Mouse (Mus musculus) neural tube, embryonic 12.5 days (tissue): ENCODE data around the gene Zcchc24. TPM values are rescaled to one million over a fixed set of nuclear protein-coding genes. Genes with fewer than 3 reads are reported as not detected.

Experiments
- ATAC-seq: fragments of 200-750 bp; cut with Nextera tagmentation; 2 replicates; pipeline ENCODE4 v1.8.0; 2017; ENCODE audit warnings: low read depth, mild to moderate bottlenecking, moderate TSS enrichment, moderate library complexity; ENCODE audit not compliant: low FRiP score
- H3K27ac ChIP-seq: fragments of 300-500 bp; sonication (generic); 2 replicates; pipeline ENCODE4 v1.5.1; 2016
- H3K27me3 ChIP-seq: fragments of 300-500 bp; sonication (generic); replicated peaks from 2 replicates; pipeline ENCODE4 v1.6.1; 2016; ENCODE audit warnings: mild to moderate bottlenecking
- H3K36me3 ChIP-seq: fragments of 300-500 bp; sonication (generic); 2 replicates; pipeline ENCODE4 v1.6.1; 2016; ENCODE audit warnings: mild to moderate bottlenecking
- H3K4me1 ChIP-seq: fragments of 300-500 bp; sonication (generic); 2 replicates; pipeline ENCODE4 v1.6.1; 2016
- H3K4me2 ChIP-seq: fragments of 300-500 bp; sonication (generic); replicated peaks from 2 replicates; pipeline ENCODE4 v1.6.1; 2016; ENCODE audit warnings: mild to moderate bottlenecking
- H3K4me3 ChIP-seq: fragments of 300-500 bp; sonication (generic); 2 replicates; pipeline ENCODE4 v1.5.1; 2016
- H3K9ac ChIP-seq: fragments of 300-500 bp; sonication (generic); 2 replicates; pipeline ENCODE4 v1.6.1; 2016; ENCODE audit warnings: mild to moderate bottlenecking
- H3K9me3 ChIP-seq: fragments of 300-500 bp; sonication (generic); 2 replicates; pipeline ENCODE4 v1.6.1; 2016; ENCODE audit warnings: mild to moderate bottlenecking
- WGBS: fragments of 180-500 bp; shearing (Covaris S2); methylation state at CpG from one replicate; pipeline ENCODE4 v1.1.7; 2016; 5-methylcytosine and 5-hydroxymethylcytosine counted together
- polyA plus RNA-seq: library from polyadenylated mRNA; unstranded; fragments of >200 nt; fragmentation: Nextera tagmentation; extraction: Ambion mirVana; gene quantifications from 2 replicates; pipeline ENCODE4 v1.2.1, GENCODE M21; 2016

Zcchc24 gene
- polyA plus RNA-seq, 1 experiment from 2014 or later: 22.2 TPM

DNA sequence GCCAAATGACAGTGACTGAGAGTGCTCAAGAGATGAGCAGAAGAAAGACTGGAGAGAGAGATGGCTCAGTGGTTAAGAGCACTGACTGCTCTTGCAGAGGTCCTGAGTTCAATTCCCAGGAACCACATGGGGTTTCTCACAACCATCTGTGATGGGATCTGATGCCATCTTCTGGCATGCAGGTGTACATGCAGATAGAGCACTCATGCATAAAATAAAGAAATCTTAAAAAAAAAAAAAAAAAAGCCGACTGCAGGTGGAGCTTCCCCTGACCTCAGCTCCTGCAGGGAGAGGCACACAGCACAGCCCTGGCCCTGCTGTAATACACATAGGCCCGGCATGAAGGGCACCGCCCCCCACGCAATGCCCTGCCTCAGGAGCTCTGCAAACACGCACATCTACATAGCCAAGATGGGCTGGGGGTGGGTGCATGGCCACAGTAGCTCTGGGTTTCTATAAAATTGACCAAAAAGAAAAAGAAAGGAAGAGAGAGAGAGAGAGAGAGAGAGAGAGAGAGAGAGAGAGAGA, 26.9 kb downstream of the Zcchc24 start:
- peaks cover 3% of the 10 kb centered on the region; the same call in 1 of the 2 replicates for H3K36me3 ChIP-seq
- no peak overlapping the region for H3K27ac ChIP-seq
- no peak overlapping the region for H3K4me2 ChIP-seq
- no peaks in the 10 kb centered on the region for H3K27me3 ChIP-seq
- no peaks in the 10 kb centered on the region for H3K9me3 ChIP-seq
- no peak overlapping the region for H3K4me3 ChIP-seq
- H3K9ac ChIP-seq: no peak overlapping the region
- 62% methylated on average over 5 of the region's 5 CpGs for WGBS
- H3K4me1 ChIP-seq: peaks cover 26% of the 10 kb centered on the region
- no peak for ATAC-seq

- WGBS: 77% methylated on average over 3 of the region's 3 CpGs
- no peak overlapping the region for H3K4me2 ChIP-seq
- no peak for ATAC-seq
Measured at GRCm38 (mm10) chr14:25741211-25741610, 27.6 kb downstream of the Zcchc24 start.

DNA sequence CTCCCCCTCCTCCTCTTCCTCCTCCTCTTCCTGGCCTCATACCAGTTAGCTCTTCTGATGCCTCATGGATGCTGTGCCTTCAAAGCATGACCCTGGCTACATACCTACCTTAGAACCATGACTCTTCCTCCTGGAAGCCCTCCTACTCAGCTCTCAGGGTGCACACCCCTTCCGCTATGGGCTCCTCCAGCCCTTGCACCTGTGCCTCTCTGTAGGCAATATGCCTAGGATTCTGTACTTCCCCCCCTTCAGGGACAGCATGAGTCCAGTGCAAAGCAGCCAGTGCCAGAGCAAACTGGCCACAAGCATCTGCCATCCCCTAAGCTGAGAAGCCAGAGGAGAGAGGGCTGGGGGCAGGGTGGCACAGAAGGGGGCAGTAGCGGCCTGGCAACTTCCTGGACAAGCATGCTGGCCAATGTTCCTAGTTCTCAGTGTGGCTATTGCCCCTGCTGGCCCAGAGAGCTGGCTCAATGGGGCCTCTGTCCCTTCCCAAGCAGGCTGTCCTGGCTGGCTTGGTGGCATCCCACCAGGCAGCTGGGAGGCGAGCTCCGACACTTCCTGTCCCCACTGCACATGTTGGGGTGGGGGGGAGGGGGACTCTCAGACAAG, 28.8 kb downstream of the Zcchc24 start:
- Histone ChIP-seq H3K4me3 (no peak overlapping the region), H3K27me3 (no peaks in the 10 kb centered on the region), H3K9me3 (no peaks in the 10 kb centered on the region), H3K4me2 (no peak overlapping the region), H3K27ac (no peak overlapping the region), H3K36me3 (no peaks in the 10 kb centered on the region), H3K9ac (no peak overlapping the region), H3K4me1 (peaks cover 33% of the 10 kb centered on the region)
- 71% methylated on average over 4 of the region's 4 CpGs for WGBS
- ATAC-seq: no peak

More at GRCm38 (mm10) chr14:25741211-25741610, 27.6 kb downstream of the Zcchc24 start:
- Histone ChIP-seq H3K27me3 (no peaks in the 10 kb centered on the region), H3K4me1 (peaks cover 26% of the 10 kb centered on the region), H3K9ac (no peak overlapping the region), H3K4me3 (no peak overlapping the region), H3K36me3 (peaks cover under 1% of the 10 kb centered on the region; the same call in 1 of the 2 replicates), H3K27ac (no peak overlapping the region), H3K9me3 (no peaks in the 10 kb centered on the region)

DNA sequence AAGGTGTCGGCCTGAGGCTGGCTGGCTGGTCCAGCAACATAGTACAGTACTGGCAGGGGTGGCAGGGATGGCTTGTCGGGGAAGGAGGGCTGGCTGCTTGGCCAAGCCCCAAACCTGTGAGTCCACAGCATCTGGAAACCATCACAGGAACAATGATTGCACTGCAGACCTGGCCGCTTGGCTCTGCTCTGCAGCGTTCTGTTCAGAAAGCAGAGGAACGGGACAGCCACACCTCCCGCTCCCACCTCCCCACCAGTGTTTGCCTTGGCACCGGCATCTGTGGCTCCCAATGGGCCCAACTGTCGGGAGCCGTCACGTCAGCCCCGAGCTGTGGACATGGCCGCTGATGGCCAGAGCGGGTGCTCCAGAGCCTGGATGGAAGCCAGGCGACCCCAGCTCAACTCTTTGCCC, 30.2 kb downstream of the Zcchc24 start:
- Histone ChIP-seq H3K9me3 (no peaks in the 10 kb centered on the region), H3K36me3 (no peaks in the 10 kb centered on the region), H3K4me2 (no peak overlapping the region), H3K9ac (no peak overlapping the region), H3K27me3 (no peaks in the 10 kb centered on the region), H3K27ac (no peak overlapping the region), H3K4me3 (no peak overlapping the region), H3K4me1 (peaks cover 42% of the 10 kb centered on the region)
- ATAC-seq: no peak
- 72% methylated on average over 14 of the region's 14 CpGs for WGBS

- Histone ChIP-seq H3K9me3 (no peaks in the 10 kb centered on the region), H3K4me1 (peaks cover 42% of the 10 kb centered on the region), H3K4me3 (no peak overlapping the region), H3K27ac (no peak overlapping the region), H3K9ac (no peak overlapping the region), H3K27me3 (no peaks in the 10 kb centered on the region), H3K4me2 (no peak overlapping the region), H3K36me3 (no peaks in the 10 kb centered on the region)
- 73% methylated on average over 6 of the region's 6 CpGs for WGBS
- no peak for ATAC-seq
Measured at GRCm38 (mm10) chr14:25736589-25736988, 32.2 kb downstream of the Zcchc24 start.

- ATAC-seq: no peak
- Histone ChIP-seq H3K27ac (no peak overlapping the region), H3K27me3 (no peaks in the 10 kb centered on the region), H3K36me3 (no peaks in the 10 kb centered on the region), H3K4me1 (peaks cover 41% of the 10 kb centered on the region), H3K9ac (no peak overlapping the region), H3K9me3 (no peaks in the 10 kb centered on the region), H3K4me3 (no peak overlapping the region), H3K4me2 (no peak overlapping the region)
- 86% methylated on average over 3 of the region's 3 CpGs for WGBS
Measured at GRCm38 (mm10) chr14:25736140-25736539, 32.7 kb downstream of the Zcchc24 start.

DNA sequence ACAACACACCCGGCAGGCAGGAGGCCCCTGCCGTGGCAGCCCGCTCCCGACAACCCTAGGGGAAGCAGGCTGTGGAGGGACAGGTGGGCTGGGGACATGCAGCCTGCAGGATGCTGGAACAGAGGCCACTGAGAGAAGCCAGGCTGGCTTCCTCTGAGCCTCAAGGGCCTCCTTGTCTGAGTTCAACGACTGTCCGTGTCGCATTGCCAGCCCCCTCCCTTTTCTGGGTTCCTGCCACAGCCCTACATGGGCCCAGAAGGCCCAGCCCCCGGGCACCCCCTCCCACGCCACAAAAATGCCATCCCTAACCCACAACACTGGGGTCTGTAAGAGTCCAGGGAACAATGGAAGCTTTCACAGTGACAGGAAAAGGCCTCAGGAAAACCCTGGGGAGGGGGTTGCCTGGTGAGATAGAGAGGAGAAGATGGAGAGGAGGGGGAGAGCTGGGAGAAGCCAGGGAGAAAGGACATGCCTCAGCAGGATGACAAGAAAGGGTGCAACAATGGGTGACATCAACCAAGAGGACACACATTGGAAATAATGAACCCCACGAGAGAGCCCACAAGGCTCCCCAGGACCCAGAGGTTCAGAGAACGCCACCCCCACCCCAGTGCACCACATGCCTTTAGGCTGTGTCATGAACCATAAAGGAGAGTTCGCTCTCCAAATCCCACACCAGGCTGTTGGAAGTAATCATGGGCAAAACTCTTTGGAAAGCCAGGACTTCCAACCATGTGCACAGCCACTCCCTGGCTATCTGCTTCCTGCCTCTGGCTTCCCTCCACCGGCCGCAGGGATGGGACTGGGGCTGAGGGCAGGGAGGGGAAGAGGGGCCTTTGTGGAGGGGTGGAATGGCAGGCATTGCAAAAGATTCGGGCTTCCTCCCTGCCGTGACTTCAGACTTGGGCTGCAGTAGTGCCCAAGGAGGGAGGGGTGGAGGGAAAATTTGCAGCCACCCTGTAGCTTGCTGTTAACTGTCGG, 33.8 kb downstream of the Zcchc24 start:
- 0 out of 2 replicates have a peak overlapping the region, but pooled peaks have one; percentile 16 for H3K4me2 ChIP-seq
- ATAC-seq: peak; percentile 74; the same call in 1 of the 2 replicates
- no peaks in the 10 kb centered on the region for H3K27me3 ChIP-seq
- 33% methylated on average over 17 of the region's 17 CpGs for WGBS
- no peak overlapping the region for H3K4me3 ChIP-seq
- peak overlapping the region; percentile 4 for H3K27ac ChIP-seq
- H3K36me3 ChIP-seq: no peaks in the 10 kb centered on the region
- H3K9me3 ChIP-seq: no peaks in the 10 kb centered on the region
- H3K4me1 ChIP-seq: peaks cover 30% of the 10 kb centered on the region
- H3K9ac ChIP-seq: no peak overlapping the region

GRCm38 (mm10) chr14:25727149-25727510, 41.7 kb downstream of the Zcchc24 start:
- H3K36me3 ChIP-seq: no peaks in the 10 kb centered on the region
- no peak overlapping the region for H3K4me3 ChIP-seq
- H3K27ac ChIP-seq: no peak overlapping the region
- H3K4me1 ChIP-seq: peaks cover 13% of the 10 kb centered on the region
- no peaks in the 10 kb centered on the region for H3K27me3 ChIP-seq
- WGBS: 69% methylated on average over 5 of the region's 5 CpGs
- ATAC-seq: no peak
- H3K9me3 ChIP-seq: no peaks in the 10 kb centered on the region
- H3K9ac ChIP-seq: no peak overlapping the region
- no peak overlapping the region for H3K4me2 ChIP-seq

DNA sequence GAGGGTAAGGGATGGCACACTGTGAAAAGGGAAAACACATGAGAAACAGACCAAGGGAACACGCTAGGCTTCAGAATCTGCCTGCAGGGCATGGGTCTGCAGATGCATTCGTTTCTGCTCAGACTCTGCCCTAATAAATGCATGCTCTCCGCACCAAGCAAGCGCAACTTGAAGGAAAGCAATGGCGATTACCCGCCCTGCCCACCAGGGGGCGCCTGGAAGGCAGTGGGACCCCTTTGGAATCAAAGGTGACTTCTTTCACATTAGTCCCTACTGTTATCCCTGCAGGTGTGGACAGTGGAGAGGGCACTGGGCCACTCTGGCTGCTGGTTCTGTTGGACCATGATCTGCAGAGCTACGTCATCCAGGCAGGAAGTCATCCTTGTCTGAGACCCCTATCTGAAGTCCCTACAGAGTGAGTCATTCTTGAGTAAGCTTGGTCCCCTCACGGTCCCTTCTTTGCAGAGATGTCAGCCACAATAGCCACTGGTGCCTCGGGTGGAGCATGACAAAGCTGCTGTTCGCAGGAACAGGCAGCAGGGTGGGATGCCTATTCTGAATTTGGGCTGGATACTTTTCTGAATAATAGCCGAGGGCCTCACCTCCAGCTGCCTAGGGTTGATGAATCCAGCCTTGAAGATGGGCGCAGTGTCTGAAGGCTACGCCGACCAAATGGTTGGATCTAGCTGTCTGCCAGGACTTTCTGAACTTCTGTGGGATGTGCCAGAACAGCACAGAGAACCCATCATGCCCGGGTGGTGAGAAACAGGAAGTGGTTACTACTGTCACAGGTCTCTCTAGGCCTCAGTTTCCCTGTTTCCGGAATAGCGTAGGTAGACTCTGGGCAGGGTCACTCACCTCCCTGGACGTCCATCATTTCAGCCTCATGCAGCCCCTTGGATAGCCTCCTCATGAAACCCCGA, 42.4 kb downstream of the Zcchc24 start:
- 59% methylated on average over 20 of the region's 20 CpGs for WGBS
- Histone ChIP-seq H3K27ac (no peak overlapping the region), H3K4me2 (no peak overlapping the region), H3K9me3 (no peaks in the 10 kb centered on the region), H3K36me3 (no peaks in the 10 kb centered on the region), H3K4me3 (no peak overlapping the region), H3K9ac (no peak overlapping the region), H3K4me1 (peaks cover 13% of the 10 kb centered on the region), H3K27me3 (no peaks in the 10 kb centered on the region)
- no peak for ATAC-seq

DNA sequence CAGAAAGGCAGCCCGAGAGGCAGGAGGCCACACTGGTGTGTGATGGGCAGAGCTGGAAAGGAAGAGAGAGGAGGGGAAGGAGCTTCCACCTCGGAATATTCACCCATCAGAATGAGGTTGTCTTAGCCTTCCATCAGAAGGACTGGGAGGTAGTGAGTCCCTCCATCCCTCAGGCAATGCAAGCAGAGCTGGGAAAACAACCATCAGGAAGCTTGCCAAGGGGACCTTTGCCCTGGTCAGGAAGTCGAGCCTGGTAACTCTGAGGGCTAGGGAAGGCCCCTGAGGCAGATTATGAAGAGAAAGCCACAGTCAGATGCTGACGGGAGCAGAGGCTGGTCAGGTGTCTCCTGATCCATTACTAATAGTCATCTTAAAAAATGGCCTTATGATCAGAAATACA, 43.1 kb downstream of the Zcchc24 start:
- no peak overlapping the region for H3K4me3 ChIP-seq
- no peaks in the 10 kb centered on the region for H3K36me3 ChIP-seq
- peaks cover 13% of the 10 kb centered on the region for H3K4me1 ChIP-seq
- H3K9ac ChIP-seq: no peak overlapping the region
- H3K27me3 ChIP-seq: no peaks in the 10 kb centered on the region
- no peak overlapping the region for H3K4me2 ChIP-seq
- 33% methylated on average over 4 of the region's 4 CpGs for WGBS
- no peak for ATAC-seq
- H3K27ac ChIP-seq: no peak overlapping the region
- H3K9me3 ChIP-seq: no peaks in the 10 kb centered on the region

- no peaks in the 10 kb centered on the region for H3K9me3 ChIP-seq
- 78% methylated on average over 9 of the region's 11 CpGs for WGBS
- ATAC-seq: no peak
- no peak overlapping the region for H3K4me3 ChIP-seq
- H3K4me1 ChIP-seq: peaks cover 13% of the 10 kb centered on the region
- H3K27ac ChIP-seq: no peak overlapping the region
- H3K27me3 ChIP-seq: no peaks in the 10 kb centered on the region
- H3K36me3 ChIP-seq: no peaks in the 10 kb centered on the region
- no peak overlapping the region for H3K9ac ChIP-seq
- 0 out of 2 replicates have a peak overlapping the region, but pooled peaks have one; percentile 9 for H3K4me2 ChIP-seq
Measured at GRCm38 (mm10) chr14:25725032-25725497, 43.8 kb downstream of the Zcchc24 start.
